Mouse (Mus musculus): ENCODE results near the gene Gm20767. TPM values are rescaled to one million over a fixed set of nuclear protein-coding genes. Genes with fewer than 3 reads are reported as not detected.
"Not testable (repeated sequence)": the region's sequence is repeated elsewhere in the genome, so short reads cannot be mapped to it uniquely, and the experiment has no call there.

Gene Gm20767
- total and polyA plus RNA-seq, 3 experiments = 2.1 to 65.7 (median 4.8) TPM

DNA sequence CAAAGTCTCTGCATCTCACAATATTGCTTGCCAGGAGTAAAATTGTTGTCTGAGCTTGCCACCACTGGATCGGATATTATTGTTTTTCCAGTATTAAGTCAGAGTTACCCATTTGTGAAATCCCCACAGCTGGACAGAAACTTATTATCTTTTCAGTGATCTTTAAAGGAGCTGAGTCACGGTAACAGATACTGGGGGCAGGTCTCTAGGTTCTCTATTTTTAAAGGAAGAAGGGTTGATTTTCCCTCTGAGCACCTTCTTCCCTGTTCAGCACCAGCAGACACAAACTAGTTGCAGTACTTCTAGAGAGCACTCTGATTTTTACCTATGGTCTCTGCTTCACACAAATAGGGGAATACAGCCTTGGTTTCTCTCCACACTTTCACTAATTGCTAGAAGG lies 33.0 kb upstream of the Gm20767 start:
- H3K79me2 ChIP-seq (replicated peaks; ENCODE audit: control insufficient read depth, extremely low read depth, insufficient read depth, poor library complexity, severe bottlenecking); H3K9me3 ChIP-seq (replicated peaks; ENCODE audit: low read length); H3K9ac ChIP-seq (ENCODE audit: insufficient read depth, low read depth); H3K27ac ChIP-seq (ENCODE audit: insufficient read depth, low read depth); H3K4me3 ChIP-seq (replicated peaks in 1 of 3; ENCODE audit: low read depth in 2 of 3, low read length in 2 of 3, poor library complexity in 1 of 3); dilution Hi-C loops (cut with MboI; ENCODE audit: extremely low pct_ligation_motif_present, extremely low pct_unique_long_range_greater_than_20kb, low sequenced_read_pairs); H3K36me3 ChIP-seq (replicated peaks in 1 of 2; ENCODE audit: control insufficient read depth in 1 of 2, insufficient read depth in 1 of 2, low read length in 1 of 2); H3K4me1 ChIP-seq (ENCODE audit: control insufficient read depth in 1 of 2, insufficient read depth in 2 of 2); in situ Hi-C loops (cut with MboI; ENCODE audit: low pct_ligation_motif_present, low pct_unique_long_range_greater_than_20kb, low sequenced_read_pairs); H3K27me3 ChIP-seq (replicated peaks); DNase-seq (ENCODE audit: extremely low read depth): not testable (repeated sequence)
- peak overlapping the region; percentile 50; the same call in 1 of the 2 replicates for H3K4me2 ChIP-seq (ENCODE audit: insufficient read depth, low read depth, poor library complexity, severe bottlenecking)

- H3K27ac ChIP-seq (ENCODE audit: insufficient read depth, low read depth); H3K27me3 ChIP-seq (replicated peaks); H3K9ac ChIP-seq (ENCODE audit: insufficient read depth, low read depth); H3K4me3 ChIP-seq (replicated peaks in 1 of 3; ENCODE audit: low read depth in 2 of 3, low read length in 2 of 3, poor library complexity in 1 of 3); H3K36me3 ChIP-seq (replicated peaks in 1 of 2; ENCODE audit: control insufficient read depth in 1 of 2, insufficient read depth in 1 of 2, low read length in 1 of 2); dilution Hi-C loops (cut with MboI; ENCODE audit: extremely low pct_ligation_motif_present, extremely low pct_unique_long_range_greater_than_20kb, low sequenced_read_pairs); H3K9me3 ChIP-seq (replicated peaks; ENCODE audit: low read length); in situ Hi-C loops (cut with MboI; ENCODE audit: low pct_ligation_motif_present, low pct_unique_long_range_greater_than_20kb, low sequenced_read_pairs); H3K79me2 ChIP-seq (replicated peaks; ENCODE audit: control insufficient read depth, extremely low read depth, insufficient read depth, poor library complexity, severe bottlenecking); DNase-seq (ENCODE audit: extremely low read depth); H3K4me2 ChIP-seq (ENCODE audit: insufficient read depth, low read depth, poor library complexity, severe bottlenecking); H3K4me1 ChIP-seq (ENCODE audit: control insufficient read depth in 1 of 2, insufficient read depth in 2 of 2): not testable (repeated sequence)
Observed at GRCm38 (mm10) chr13:120142348-120142747, 2.3 kb downstream of the Gm20767 start.

DNA sequence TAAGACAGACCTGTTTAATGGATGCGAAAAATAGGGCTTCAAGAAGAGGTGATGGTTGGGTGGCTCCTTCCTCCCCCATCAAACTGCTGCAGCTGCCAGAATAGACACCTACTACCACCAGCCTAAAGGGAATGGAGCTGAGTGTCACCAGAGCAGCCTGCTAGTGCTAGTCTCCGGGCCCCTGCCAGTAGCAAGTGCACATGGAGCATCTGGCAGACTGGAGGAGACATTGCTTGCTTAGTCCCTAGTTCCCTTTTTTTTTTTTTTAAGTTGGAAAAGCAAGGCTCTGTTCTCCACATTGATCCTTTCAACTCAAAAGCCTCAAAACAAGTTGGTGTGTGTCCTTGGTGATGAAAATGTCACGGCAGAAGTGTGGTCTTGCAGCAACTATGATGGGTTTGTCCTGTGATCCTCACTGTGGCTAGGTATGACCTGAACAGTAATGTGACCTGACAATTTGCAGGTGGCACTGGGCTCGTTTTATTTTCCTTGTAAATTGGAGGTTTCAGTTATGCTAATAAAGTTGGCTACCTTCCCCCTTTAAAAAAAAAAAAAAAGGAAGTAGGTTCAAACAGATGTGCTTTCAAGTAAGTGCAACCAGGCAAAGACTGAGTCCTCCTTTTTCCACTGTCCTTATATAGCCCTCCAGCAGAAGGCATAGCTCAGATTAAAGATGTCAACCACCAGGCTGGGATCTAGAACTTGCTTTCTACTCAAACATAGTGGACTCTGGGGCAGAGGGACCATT lies 9.8 kb downstream of the Gm20767 start:
- H3K36me3 ChIP-seq (replicated peaks in 1 of 2; ENCODE audit: control insufficient read depth in 1 of 2, insufficient read depth in 1 of 2, low read length in 1 of 2); H3K9me3 ChIP-seq (replicated peaks; ENCODE audit: low read length); H3K4me1 ChIP-seq (ENCODE audit: control insufficient read depth in 1 of 2, insufficient read depth in 2 of 2); H3K27me3 ChIP-seq (replicated peaks); dilution Hi-C loops (cut with MboI; ENCODE audit: extremely low pct_ligation_motif_present, extremely low pct_unique_long_range_greater_than_20kb, low sequenced_read_pairs); in situ Hi-C loops (cut with MboI; ENCODE audit: low pct_ligation_motif_present, low pct_unique_long_range_greater_than_20kb, low sequenced_read_pairs); H3K79me2 ChIP-seq (replicated peaks; ENCODE audit: control insufficient read depth, extremely low read depth, insufficient read depth, poor library complexity, severe bottlenecking): not testable (repeated sequence)
- Histone ChIP-seq H3K4me2 (ENCODE audit: insufficient read depth, low read depth, poor library complexity, severe bottlenecking) (peak overlapping the region; percentile 97; the same call in 1 of the 2 replicates), H3K9ac (ENCODE audit: insufficient read depth, low read depth) (peak overlapping the region; percentile 61; the same call in 1 of the 2 replicates), H3K27ac (ENCODE audit: insufficient read depth, low read depth) (peak overlapping the region; percentile 100), H3K4me3 (replicated peaks in 1 of 3; ENCODE audit: low read depth in 2 of 3, low read length in 2 of 3, poor library complexity in 1 of 3) (peak overlapping the region in 1 of 3 experiments; percentile 26)
- TF ChIP-seq TCF12 (IDR thresholded peaks at IDR 0.05; ENCODE audit: low read depth, low read length) = peak; percentile 69; the same call in 1 of the 2 replicates
- TF ChIP-seq BHLHE40 (IDR thresholded peaks at IDR 0.05; ENCODE audit: low read depth, low read length) = peak; percentile 46
- TF ChIP-seq ZMIZ1 (IDR thresholded peaks at IDR 0.05; ENCODE audit: low read depth, low read length) = 0 out of 2 replicates have a peak, but pooled peaks have one; percentile 5
- TF ChIP-seq POLR2A (IDR thresholded peaks at IDR 0.05; ENCODE audit: low read depth, low read length) = peak; percentile 27; the same call in 1 of the 2 replicates
- peak; percentile 87 for TF ChIP-seq ZNF384 (IDR thresholded peaks at IDR 0.05; ENCODE audit: low read depth, low read length)
- TF ChIP-seq EP300 (IDR thresholded peaks at IDR 0.05; ENCODE audit: low read length) = peak; percentile 77
- TF ChIP-seq ETS1 (conservative IDR thresholded peaks at IDR 0.05; ENCODE audit: low read depth, low read length) = peak; percentile 46; the same call in 1 of the 2 replicates
- TF ChIP-seq MAFK (IDR thresholded peaks at IDR 0.05; ENCODE audit: insufficient replicate concordance, low read length) = 0 out of 2 replicates have a peak, but pooled peaks have one; percentile 19
- TF ChIP-seq TBP (conservative IDR thresholded peaks at IDR 0.05; ENCODE audit: low read depth, low read length) = 0 out of 2 replicates have a peak, but pooled peaks have one; percentile 37
- peak; percentile 78 for DNase-seq (ENCODE audit: extremely low read depth)

Measured in CH12.LX (cell line).